Mouse (Mus musculus) cerebellum, postnatal 36 days (tissue): ENCODE results near the gene Gm20388.
"Not testable (repeated sequence)": the region's sequence is repeated elsewhere in the genome, so short reads cannot be mapped to it uniquely, and the experiment has no call there.

Experiments used
- DNase-seq, 2 experiments: peaks; one replicate each; pipeline ENCODE4 v3.0.0; 2021 to 2022; ENCODE audit warnings: mixed read lengths in 2 of 2

The Gm20388 gene

DNA sequence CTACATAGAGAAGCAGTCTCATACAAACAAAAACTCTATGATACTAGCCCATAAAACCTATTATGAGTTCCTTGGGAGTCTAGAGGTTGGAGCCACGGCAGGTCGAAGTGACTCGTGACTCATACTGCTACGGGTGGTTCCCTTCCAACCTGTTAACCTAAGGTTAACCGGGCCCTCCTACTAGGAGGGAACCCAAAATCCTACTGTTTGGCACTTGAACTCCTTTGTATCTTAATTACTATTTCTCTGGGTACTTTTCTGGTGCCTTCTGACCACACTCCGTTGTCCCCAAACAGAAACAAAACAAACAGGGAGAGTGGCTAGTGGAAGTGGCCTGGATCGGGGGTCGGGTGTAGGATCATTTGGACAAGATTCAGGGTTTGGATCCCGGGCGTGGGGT is 3301.2 kb downstream of the Gm20388 start:
- DNase-seq: no peak

DNA sequence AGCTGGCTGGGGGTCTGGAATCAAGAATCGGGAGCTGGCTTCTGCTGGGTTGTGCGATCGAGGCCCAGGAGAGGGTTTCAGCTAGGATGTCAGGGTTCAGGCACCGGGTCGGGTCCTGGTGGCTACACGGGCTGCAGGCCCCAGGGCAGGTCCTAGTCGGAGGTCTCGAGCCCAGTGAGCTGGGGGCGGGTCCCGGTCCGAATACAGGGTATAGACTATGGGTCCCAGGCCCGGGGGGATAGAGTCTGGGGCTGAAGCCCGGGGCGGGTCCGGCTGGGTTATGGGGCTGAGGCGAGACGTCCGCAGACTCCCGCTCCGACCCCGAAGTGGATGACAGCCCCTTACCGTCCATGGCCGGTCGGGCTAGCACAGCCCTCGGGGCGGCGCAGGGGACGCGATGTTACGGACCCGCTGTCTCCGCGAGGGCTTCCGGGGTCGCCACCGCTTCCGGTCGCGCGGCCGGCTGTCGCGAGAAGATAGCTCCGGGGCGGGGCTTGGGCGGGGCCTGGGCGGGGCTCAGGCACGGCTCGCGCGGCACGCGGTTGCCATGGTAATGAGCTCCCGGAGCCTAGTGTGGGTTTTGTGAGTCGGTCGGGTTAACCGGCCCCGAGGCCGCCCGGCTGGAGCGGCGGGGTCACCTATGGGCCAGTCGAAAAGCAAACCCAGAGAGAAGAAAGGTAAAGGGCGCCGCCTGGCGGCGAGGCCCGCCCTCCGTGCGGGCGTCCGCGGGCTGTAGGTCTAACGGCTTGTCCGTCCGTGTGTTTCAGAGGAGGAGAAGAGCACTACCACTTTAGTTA is 3301.9 kb downstream of the Gm20388 start, which contains the start of the genes Chmp1a and Spata33:
TSS of gene Chmp1a (minus strand) at position 443 of the 797 bp plus-strand sequence.
TSS of gene Spata33 (plus strand) at position 512 of the 797 bp plus-strand sequence.
- DNase-seq: peak; percentile 84 to 85

- DNase-seq: no peak
These were observed 3302.6 kb downstream of the Gm20388 start for GRCm38 (mm10) chr8:123213118-123213772.

DNA sequence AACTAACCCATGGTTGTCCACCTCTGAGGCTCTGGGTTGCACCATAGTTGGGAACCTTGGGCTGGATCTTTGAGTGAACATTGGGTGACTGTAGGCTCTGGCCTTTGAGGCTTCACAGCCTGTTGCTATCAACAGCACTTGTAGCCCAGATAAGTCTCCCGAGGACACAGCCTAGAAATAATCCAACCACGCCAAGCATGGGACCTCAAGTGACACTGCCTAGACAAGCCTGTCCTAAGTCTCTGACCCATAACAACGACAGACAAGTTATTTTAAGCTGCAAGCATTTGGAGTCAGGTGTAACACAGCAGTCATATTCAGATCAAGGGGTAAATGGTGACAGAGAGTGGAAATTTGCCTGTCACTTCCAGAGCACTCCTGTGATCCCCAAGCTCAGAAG is 3304.8 kb downstream of the Gm20388 start:
- DNase-seq: no peak

DNA sequence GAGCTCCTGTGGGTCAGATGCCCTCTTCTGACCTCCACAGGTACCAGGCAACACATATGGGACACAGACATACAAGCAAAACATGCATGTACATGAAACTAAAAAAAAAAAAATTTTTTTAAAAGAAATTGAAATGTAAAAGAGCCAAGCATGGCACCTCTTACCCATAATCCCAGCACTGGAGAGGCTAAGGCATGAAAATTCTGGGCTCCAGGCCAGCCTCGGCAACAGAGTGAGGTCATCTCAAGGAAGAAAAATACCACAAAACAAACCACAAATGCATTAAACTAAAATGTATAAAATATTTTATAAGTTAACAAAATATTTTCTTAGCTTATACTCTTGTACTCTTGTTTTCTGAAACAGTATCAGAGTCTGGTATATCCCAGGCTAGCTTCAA is 3310.3 kb downstream of the Gm20388 start:
- no peak for DNase-seq

DNA sequence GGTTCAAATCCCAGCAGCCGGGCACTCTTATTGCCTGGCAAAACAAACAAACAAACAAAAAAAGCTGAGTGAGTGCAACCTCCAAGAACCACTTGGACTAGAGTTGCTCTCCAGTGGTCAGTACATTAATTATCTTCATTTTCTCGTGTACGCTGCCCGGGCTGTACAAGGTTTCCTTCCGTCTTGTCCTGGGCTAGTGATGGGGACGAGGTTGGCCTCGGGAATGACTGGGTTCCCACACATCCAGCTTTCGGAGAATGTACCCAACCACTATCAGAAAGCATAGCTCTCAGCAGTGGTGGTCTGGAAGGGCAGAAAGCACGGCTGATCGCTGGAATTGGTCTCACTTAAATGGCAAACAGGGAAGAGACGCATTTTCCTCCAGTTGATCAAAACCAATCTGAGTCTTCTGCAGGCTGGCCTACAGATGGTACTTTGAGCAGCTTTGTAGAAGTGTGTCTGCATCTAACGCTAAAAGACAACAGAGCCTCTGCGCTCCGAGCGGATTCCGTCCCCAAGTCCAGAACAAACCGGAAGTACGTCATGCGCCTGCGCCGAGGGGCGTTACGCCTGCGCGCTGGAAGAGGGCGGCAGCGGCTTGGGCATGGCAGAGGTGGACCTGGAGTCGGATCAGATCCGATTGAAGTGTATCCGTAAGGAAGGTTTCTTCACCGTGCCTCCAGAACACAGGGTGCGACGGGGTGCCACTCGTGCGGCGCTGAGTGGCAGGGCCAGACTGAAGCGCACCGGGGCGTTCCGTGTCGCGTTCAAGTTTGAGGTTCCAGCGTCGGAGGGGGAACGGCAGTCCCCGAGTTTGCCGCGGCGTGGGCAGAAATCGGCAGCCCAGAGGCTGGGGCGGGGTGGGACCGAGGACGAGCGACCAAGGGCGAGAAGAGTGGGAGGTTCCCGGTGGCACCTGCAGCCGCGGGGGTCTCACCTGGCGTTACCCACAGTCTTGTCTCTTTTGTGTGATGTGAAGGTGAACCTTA is 3313.9 kb downstream of the Gm20388 start, which contains the start of gene Cdk10:
TSS of gene Cdk10 (plus strand) at position 565 of the 989 bp plus-strand sequence.
- peak; percentile 95 to 97 for DNase-seq

DNA sequence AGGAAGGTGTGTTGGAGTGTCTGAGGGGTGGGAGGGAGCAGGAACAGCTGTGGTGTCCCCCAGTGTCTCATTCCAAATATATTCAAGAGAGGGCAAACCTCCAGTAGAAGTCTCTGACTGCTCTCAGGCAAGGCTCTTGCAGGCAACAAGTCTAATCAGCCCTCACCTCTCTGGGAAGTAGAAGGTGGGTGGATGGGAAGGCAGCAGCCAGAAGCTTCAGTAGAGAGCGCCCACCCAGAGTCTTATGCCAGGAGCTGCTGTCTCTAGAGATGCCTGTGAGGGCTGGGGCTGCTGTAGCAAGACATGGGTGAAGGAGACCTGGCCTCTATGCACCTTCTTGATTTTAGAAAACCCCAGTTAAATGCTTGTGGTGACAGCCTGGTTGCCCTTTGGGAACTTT is 3317.8 kb downstream of the Gm20388 start:
- no peak for DNase-seq

- DNase-seq: not testable (repeated sequence)
These were observed 3319.7 kb downstream of the Gm20388 start for GRCm38 (mm10) chr8:123230326-123230725.

DNA sequence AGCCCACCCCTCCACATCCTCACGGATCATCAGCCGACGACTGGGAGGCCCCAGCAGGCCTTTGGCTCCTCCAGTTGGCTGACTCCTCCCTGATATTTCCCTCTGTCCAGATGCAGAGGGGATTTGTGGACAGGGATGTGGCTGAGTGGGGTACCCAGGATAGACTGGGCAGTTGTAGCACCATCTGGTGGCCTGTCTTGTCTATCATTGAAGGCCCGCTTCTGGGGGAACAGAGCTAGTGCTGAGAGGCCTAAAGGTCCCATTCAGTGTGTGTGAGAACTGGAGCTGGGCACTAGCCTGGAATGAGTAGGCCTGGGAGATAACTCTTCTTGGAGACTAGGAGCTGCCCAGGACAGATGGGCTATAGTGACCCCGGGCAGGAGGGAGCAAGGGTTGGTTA is 3321.1 kb downstream of the Gm20388 start:
- no peak for DNase-seq

DNA sequence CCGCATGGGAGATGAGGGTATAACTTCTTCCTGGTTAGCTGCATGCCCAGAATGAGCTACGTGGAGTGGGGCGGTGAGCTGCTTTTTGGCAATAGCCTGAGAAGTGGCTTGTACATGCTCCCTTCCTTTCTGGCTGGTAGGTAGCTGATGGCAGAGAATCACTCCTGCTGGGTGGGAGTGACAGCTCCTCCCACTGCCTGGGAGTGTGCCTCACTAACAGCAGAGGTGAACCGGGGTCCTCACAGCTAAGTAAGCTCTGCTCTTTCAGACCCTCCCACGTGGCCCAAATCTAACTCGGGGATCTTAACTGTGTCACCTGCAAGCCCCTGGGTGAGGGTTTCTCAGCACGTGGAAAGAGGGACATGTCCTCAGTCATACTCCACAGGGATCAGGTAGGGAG is 3321.9 kb downstream of the Gm20388 start:
- no peak for DNase-seq

GRCm38 (mm10) chr8:123233300-123233699 is 3322.7 kb downstream of the Gm20388 start:
- DNase-seq: no peak

GRCm38 (mm10) chr8:123233760-123234159 is 3323.1 kb downstream of the Gm20388 start:
- no peak for DNase-seq

GRCm38 (mm10) chr8:123234918-123235519 is 3324.4 kb downstream of the Gm20388 start:
- peak; percentile 42 to 43 for DNase-seq

DNA sequence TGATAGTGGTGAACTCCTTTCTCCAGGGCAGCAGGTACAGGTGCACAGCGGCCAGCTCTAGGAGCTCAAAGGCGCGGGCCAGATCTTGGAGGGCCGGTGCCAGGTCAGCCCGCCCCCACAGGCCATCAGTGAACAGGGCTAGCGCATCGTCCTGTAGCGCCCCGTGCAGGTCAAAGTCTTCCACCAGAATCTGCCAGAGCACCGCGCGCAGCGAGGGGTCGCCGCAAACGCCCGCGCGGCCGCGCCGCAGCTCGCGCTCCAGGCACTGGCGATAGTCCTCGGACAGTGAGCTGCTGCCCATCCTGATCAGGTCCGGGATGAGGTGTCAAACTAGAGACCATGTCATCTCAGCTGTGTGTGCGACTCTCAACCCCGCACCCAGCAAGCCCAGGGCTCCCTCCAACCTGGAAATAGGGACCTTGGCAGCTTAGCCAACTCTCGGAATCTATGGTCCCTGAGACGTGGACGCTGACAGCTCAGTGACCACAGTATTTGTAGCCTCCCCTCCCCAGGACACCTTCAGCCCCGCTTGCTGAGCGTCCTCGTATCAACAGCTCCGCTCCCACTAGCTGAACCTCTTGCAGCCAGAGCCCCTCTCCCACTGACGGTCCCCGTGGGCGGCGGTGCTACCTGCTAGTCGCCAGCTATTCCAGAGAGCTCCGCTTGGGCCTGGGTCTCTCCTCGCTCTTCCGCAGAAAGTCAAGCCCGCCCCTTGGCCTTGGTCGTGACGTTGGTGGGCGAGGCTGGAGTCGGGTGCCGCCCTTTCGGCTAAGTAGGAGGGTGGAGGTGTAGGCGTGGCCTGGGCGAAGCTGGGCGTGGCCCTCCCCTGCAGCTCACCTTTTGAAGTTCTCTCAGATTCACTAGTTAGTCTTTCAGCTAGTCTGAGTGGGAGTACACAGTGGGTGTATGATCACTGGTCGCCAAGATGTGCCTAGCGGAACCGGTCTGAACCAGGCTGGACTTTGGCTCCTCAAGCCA is 3325.2 kb downstream of the Gm20388 start, which contains the start of gene Spata2l:
TSS of gene Spata2l (minus strand) at position 714 of the 978 bp plus-strand sequence.
- DNase-seq: peak; percentile 75 to 82

GRCm38 (mm10) chr8:123239398-123239797 is 3328.8 kb downstream of the Gm20388 start:
- no peak for DNase-seq

DNA sequence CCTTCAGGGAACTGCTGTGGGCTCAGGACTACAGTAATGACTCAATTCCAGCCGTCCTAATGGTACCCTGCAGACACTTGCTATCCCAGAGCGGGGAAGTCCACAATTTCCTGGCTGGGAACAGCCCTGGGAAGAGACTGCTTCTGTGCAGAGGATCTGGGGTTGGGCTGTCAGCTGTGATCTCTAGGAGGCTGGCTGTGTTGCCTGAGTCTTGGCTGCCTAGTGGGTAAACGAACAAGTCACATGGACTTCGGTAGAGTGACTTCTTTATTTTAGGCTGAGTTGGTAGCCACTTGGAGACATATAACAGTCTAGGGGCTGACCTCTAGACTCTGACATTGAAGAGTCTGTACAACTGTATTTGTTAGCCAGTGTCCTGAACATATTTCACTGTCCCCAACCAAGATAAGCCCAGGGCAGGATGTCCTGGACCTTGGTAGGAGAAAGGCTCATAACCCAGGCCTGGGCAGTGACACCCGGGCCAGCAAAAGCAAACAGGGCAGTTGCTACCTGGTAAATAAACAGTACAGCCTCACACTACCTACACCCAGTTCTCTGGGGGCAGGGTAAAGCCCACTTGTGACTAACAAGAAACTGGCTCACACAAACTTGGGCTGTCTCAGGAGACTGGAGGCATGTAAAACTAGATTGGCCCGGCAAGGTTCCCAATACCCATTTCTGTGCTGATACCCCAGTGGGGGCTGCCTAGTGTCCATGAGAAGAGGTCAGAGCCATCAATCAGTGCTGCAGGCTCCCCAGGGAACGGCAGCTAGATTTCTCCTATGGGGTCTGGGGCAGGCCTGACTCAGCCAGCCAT is 3331.7 kb downstream of the Gm20388 start:
- no peak for DNase-seq

GRCm38 (mm10) chr8:123243053-123243452 is 3332.4 kb downstream of the Gm20388 start:
- no peak for DNase-seq

GRCm38 (mm10) chr8:123244382-123244781 is 3333.7 kb downstream of the Gm20388 start:
- no peak for DNase-seq

DNA sequence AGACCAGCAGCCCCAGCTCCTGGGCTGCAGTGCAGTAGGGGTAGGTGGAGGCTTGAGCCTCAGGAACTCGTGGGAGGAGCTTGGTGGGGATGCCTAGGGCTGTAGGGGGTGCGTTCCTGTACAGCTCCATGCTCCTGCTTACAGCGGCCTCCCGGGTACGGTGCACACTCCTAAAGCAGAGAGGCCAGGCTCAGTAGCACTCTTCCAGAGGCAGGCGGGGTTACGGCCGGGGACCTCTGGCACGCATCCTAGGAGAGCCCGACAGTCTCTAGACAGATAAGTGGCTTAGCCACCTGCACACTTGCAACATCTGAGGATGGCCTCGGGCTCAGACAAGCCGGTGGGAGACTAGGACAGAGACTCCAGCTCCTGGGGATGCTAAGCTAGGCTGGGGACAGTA is 3334.9 kb downstream of the Gm20388 start:
- DNase-seq: no peak

- no peak for DNase-seq
These were observed 3337.1 kb downstream of the Gm20388 start for GRCm38 (mm10) chr8:123247748-123248147.
